Mouse (Mus musculus) hindbrain, embryonic 16.5 days (tissue): Measurements from ENCODE around the gene Arl13b. TPM values are rescaled to one million over a fixed set of nuclear protein-coding genes. Genes with fewer than 3 reads are reported as not detected.

Experiments
- ATAC-seq: fragments of 200-750 bp; cut with Nextera tagmentation; 2 replicates; pipeline ENCODE4 v1.8.0; 2017; ENCODE audit warnings: moderate TSS enrichment, moderate library complexity
- H3K27ac ChIP-seq: fragments of 300-500 bp; sonication (generic); 2 replicates; pipeline ENCODE4 v1.5.1; 2014; ENCODE audit warnings: low read depth, mild to moderate bottlenecking, control low read depth, low read length, moderate library complexity
- H3K27me3 ChIP-seq: fragments of 300-500 bp; sonication (generic); replicated peaks from 2 replicates; pipeline ENCODE4 v1.6.1; 2014; ENCODE audit warnings: low read length; ENCODE audit not compliant: control insufficient read depth, insufficient read depth
- H3K36me3 ChIP-seq: fragments of 300-500 bp; sonication (generic); 2 replicates; pipeline ENCODE4 v1.6.1; 2014; ENCODE audit warnings: mild to moderate bottlenecking, low read length, moderate library complexity, mixed read lengths; ENCODE audit not compliant: control insufficient read depth, insufficient read depth
- H3K4me1 ChIP-seq: fragments of 300-500 bp; sonication (generic); 2 replicates; pipeline ENCODE4 v1.6.1; 2014; ENCODE audit warnings: low read depth, low read length; ENCODE audit not compliant: control insufficient read depth, insufficient read depth
- H3K4me2 ChIP-seq: fragments of 300-500 bp; sonication (generic); 2 replicates; pipeline ENCODE4 v1.6.1; 2014; ENCODE audit warnings: mild to moderate bottlenecking, low read length, control low read depth, moderate library complexity
- H3K4me3 ChIP-seq: fragments of 300-500 bp; sonication (generic); 2 replicates; pipeline ENCODE4 v1.5.1; 2014; ENCODE audit warnings: mild to moderate bottlenecking, low read length, control low read depth, moderate library complexity
- H3K9ac ChIP-seq: fragments of 300-500 bp; sonication (generic); 2 replicates; pipeline ENCODE4 v1.6.1; 2014; ENCODE audit warnings: low read depth, mild to moderate bottlenecking, control low read depth, low read length, moderate library complexity
- H3K9me3 ChIP-seq: fragments of 300-500 bp; sonication (generic); 2 replicates; pipeline ENCODE4 v1.6.1; 2014; ENCODE audit warnings: mild to moderate bottlenecking, low read length, moderate library complexity; ENCODE audit not compliant: control insufficient read depth
- WGBS: fragments of 180-500 bp; shearing (Covaris S2); extraction: QIAGEN DNeasy Blood & Tissue Kit; methylation state at CpG from one replicate; pipeline ENCODE4 v1.1.7; 2014; 5-methylcytosine and 5-hydroxymethylcytosine counted together
- microRNA-seq: library from miRNA; unstranded; fragments of <30 nt; microRNA quantifications from one replicate; pipeline ENCODE4, GENCODE M21; 2017
- polyA plus RNA-seq: library from polyadenylated mRNA; unstranded; fragments of >200 nt; fragmentation: Nextera tagmentation; extraction: Ambion mirVana; gene quantifications from 2 replicates; pipeline ENCODE4 v1.2.1, GENCODE M21; 2015

The Arl13b gene
- polyA plus RNA-seq, 1 experiment from 2014 or later, result 16.5 TPM

DNA sequence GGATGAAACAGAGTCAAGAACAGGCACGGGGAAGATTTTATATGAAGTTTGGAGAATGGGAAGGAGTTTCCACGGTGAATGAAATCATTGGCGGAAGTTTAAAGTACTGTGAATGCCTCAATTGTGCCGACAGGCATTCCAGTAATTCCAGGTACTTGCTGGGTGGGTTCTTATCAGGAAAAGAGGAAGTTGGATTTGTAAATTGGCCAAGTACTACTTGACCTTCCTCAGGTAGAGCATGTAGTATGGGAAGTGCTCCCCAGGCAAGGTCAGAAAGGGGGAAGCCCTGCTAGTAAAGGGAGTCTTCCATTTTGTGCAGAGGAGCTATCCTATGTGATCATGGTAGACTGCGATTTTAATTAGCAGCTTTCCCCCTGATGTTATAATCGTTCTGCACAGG, 91.5 kb downstream of the Arl13b start:
- 95% methylated on average over 6 of the region's 6 CpGs for WGBS

DNA sequence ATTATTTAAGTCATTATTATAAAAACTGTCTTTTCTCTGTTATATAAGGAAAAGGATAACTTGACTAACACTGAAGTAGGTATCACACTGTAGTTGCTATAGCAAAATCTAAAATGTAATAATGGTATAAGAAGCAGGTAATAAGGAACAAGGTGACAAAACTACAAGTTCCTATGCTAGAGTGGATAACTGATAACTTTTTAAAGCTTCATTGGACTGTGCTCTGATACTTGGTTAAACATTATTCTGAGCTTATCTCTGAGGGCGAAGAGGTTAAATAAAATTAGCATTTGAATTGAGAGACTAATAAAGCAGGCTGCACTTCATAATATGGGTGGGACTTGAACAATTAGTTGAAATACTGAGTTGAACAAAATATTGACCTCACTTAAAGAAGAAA, 93.2 kb downstream of the Arl13b start:
- 90% methylated on average over 1 of the region's 1 CpGs for WGBS
- no peaks in the 10 kb centered on the region for H3K27me3 ChIP-seq
- H3K4me1 ChIP-seq, result no peaks in the 10 kb centered on the region
- H3K9me3 ChIP-seq, result no peaks in the 10 kb centered on the region
- no peak for ATAC-seq
- H3K9ac ChIP-seq, result no peak overlapping the region
- H3K27ac ChIP-seq, result no peak overlapping the region
- no peak overlapping the region for H3K4me3 ChIP-seq
- H3K4me2 ChIP-seq, result no peak overlapping the region
- H3K36me3 ChIP-seq, result no peaks in the 10 kb centered on the region

More for the DNA sequence above, 91.5 kb downstream of the Arl13b start:
- Histone ChIP-seq H3K4me1 (no peaks in the 10 kb centered on the region), H3K4me3 (no peak overlapping the region), H3K4me2 (no peak overlapping the region), H3K27ac (no peak overlapping the region), H3K27me3 (no peaks in the 10 kb centered on the region), H3K36me3 (no peaks in the 10 kb centered on the region), H3K9me3 (no peaks in the 10 kb centered on the region), H3K9ac (no peak overlapping the region)
- no peak for ATAC-seq

DNA sequence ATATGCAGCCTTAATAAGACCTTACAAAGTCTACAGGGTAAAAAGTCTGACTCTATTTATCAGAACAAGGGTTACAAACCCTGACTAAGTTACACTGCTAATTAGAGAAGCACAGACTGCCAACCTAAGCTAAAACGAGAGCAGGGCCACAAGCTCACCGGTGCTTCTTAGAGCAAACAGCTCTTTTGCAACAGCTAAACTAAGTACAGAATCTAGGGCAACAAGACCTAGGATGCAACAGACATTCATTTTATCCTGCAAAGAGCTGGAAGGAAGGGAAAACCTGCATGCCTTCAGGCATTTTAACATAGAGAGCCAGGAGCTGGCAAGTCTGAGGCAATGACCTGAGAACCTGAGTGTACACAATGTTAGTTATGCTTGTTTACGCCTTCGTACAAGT, 93.8 kb downstream of the Arl13b start:
- 88% methylated on average over 4 of the region's 4 CpGs for WGBS
- ATAC-seq, result no peak

DNA sequence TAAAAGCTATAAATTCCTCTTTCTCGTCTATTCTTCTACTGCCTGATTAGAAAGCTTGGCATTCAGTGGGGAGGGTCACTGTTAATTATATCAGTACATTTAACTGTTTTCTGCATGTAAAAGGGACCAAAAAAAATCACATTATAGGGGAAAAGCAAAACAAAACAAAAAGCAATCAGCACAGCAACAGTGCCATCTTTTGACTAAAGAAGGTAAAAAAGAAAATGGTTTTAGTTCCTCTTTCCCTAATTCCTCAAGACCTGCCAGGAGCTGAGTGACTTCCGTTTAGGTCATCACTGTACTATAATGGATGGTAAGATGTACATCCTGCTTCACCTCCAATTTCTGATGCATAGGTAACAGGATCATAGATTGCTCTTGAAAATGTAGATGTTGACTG, 101.0 kb downstream of the Arl13b start:
- H3K27me3 ChIP-seq, result no peaks in the 10 kb centered on the region
- H3K4me2 ChIP-seq, result no peak overlapping the region
- no peak for ATAC-seq
- H3K9me3 ChIP-seq, result no peaks in the 10 kb centered on the region
- no peaks in the 10 kb centered on the region for H3K36me3 ChIP-seq
- H3K27ac ChIP-seq, result no peak overlapping the region
- 63% methylated on average over 2 of the region's 2 CpGs for WGBS
- H3K4me3 ChIP-seq, result no peak overlapping the region
- H3K4me1 ChIP-seq, result no peaks in the 10 kb centered on the region
- no peak overlapping the region for H3K9ac ChIP-seq

More for the DNA sequence above, 93.8 kb downstream of the Arl13b start:
- no peak overlapping the region for H3K9ac ChIP-seq
- no peaks in the 10 kb centered on the region for H3K9me3 ChIP-seq
- no peak overlapping the region for H3K4me2 ChIP-seq
- H3K27ac ChIP-seq, result no peak overlapping the region
- H3K27me3 ChIP-seq, result no peaks in the 10 kb centered on the region
- H3K36me3 ChIP-seq, result no peaks in the 10 kb centered on the region
- no peaks in the 10 kb centered on the region for H3K4me1 ChIP-seq
- no peak overlapping the region for H3K4me3 ChIP-seq

Small RNA genes within 50 kb of the gene (microRNA-seq; reads per million reads assigned to microRNA genes)
- gene Gm25986, result not detected

Other genes starting within 250 kb of the Arl13b start
- gene Nsun3, start 60.2 kb downstream of the Arl13b start, polyA plus RNA-seq, result 9.1 and 10.9 TPM in 2 replicates
- gene Stx19, start 32.4 kb downstream of the Arl13b start, polyA plus RNA-seq, result 0.26 and 0.29 TPM in 2 replicates
- 10.1 and 11.6 TPM in 2 replicates for gene Pros1, start 7.3 kb upstream of the Arl13b start, polyA plus RNA-seq